Mouse (Mus musculus) adrenal gland, postnatal 36 days (tissue): Measurements from ENCODE around the gene Mob1b. TPM values are rescaled to one million over a fixed set of nuclear protein-coding genes. Genes with fewer than 3 reads are reported as not detected.
A peak's percentile ranks its signal among the peaks of the same experiment; 100 is the strongest.
"Not testable (repeated sequence)": the region's sequence is repeated elsewhere in the genome, so short reads cannot be mapped to it uniquely, and the experiment has no call there.

Source experiments
- DNase-seq, 2 experiments: peaks; one replicate each; pipeline ENCODE4 v3.0.0; 2021; ENCODE audit warnings: mixed read lengths in 1 of 2
- total RNA-seq, 2 experiments: library from RNA; stranded (reverse); gene quantifications; 2 replicates each; pipeline ENCODE4 v1.2.3; 2021

Gene Mob1b
- total RNA-seq, 2 experiments from 2014 or later = 36.9 to 46.7 TPM

DNA sequence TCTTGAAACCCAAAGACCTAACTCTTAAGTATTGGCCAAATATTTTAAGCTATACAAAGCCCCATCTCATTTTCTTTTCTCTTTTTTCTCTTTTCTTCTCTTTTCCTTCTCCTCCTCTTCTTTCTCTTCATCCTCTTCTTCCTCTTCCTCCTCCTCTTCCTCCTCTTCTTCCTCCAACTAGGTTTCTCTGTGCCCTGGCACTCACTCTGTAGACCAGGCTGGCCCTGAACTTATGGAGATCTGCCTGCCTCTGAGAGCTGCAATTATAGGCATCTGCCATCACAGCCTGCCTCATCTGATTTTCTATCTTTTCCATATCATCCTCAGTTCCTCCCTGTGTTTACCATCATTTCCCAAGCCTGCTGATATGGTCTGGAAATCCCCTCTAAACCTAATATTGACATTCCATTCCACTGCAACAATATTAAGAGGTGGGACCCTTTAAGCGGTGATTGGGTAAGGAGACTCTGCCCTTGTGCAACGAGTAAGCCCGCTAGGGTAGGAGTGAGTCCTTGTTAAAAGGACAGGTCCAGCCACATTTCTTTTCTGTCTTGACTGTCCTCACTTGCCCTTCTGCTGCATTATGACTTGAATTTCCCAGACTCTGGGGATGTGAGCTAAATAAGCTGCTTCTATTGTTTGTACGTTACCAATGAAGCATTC, 21.3 kb upstream of the Mob1b start:
- no peak for DNase-seq

DNA sequence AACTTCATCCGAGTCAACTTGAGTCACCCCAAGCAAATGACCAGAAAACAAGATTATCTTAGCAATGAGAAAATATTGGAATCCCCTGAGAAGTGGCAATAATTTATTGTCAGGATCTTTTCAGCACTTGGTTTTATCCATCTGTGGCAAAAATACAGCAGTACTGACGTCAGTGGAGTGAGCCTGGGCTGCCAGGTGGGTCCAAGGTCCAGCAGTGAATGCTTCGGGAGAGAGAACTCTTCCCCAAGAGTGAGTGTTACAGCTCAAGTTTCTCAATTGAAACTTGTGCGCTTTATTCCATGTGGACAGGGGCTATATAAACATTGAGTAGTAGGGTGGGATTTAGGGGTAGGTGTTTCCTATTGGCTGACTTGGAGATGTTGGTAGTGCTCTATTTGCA, 18.6 kb upstream of the Mob1b start:
- peak in 1 of 2 experiments; percentile 20 for DNase-seq

DNA sequence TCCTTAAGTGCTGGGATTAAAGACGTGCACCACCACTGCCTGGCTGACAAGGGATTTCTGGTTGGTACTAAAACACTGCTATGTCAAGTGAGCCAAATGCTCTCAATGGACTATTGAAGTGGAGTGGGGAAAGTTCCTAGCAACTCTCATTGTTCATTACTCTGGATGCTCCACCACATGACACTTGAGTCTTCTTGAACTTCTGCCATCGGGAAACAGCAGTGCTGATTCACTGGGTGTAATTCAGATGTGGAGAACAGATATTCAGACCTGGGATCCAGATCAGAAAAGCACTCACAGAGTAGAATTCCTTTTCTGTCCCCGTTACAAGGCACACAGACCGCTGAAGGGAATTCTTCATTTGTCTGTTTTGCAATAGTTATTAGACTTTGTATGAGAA, 17.1 kb upstream of the Mob1b start:
- no peak for DNase-seq

DNA sequence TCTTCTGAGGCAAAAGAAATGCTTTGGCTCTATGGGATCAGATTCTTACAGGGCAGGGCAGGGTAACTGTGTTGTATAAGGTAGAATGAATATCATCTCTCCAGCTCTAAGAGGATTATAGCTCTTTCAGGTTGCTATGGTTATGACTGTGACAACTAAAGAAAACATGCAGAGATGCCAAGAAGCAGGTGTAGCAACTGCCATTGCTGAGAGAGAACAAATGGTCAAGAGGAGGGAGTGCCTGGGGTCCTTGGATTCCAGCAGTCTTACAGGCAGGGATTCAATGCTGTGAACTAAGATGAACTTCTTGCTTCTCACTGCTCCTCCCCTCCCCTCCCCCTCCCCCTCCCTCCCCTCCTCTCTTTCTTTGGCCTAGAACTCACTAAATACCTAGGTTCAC, 9.5 kb upstream of the Mob1b start:
- no peak for DNase-seq

DNA sequence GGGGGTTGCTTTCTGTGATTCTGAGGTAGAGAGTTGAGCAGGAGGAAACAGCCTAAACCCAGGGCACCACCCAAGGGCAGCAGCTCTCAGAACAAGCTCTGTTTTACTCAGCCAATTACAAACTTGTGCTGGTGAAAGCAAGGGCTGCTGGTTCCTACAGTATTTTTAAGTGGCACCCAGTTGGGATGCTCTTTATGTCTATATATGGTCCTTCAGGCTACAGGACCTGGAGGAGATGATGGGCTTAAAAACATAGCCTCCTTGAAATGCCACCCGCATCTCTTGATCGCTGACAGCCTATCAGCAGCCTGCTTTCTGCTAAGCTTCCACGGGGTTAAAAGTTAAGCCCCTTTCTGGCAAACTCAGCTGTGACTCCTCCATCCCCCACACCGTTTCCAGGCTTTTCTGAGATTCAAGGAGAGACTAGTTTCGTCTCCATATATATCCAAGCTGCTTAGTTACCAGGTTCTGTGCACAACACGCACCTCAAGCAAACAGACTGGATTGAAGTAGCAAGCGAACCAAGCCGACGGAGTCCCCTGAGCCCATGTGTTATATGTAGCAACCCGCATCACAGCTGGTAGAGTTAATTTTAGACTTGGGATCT, 8.9 kb upstream of the Mob1b start:
- no peak for DNase-seq

DNA sequence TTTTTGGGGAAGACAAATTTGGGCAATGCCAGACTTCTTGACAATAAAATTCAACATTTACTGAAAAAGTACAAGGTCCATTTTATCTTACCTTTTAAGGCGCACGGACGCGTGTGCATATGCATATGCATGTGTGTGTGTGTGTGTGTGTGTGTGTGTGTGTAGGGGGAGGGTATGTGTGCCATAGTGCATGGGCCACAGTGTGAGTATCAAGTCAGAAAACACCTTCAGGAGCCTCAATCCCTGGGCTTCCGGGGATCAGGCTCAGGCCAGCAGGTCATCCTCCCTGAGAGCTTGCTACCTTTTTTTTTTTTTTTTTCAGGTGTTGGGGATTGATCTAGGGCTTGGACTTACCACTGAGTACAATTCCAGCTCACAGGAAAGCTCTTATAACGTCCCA, 8.3 kb upstream of the Mob1b start:
- DNase-seq = no peak

DNA sequence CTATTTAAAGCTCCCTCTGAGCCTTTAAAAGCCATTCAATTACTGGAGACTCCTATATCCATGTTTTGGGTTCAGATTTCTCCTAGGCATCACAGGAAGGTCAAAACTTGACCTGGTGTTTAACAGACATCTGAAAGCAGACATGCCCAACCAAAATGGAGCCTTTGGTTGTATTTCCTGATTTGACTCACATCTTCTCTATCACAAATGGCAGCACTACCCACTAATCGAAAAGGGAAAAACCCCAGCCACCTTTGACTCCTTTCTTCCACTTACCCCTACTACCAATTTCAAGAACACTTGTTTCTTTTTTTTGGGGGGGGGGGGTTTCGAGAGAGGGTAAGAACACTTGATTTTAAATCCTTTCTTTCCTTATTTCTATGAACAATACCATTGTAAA, 3.7 kb upstream of the Mob1b start:
- no peak for DNase-seq

DNA sequence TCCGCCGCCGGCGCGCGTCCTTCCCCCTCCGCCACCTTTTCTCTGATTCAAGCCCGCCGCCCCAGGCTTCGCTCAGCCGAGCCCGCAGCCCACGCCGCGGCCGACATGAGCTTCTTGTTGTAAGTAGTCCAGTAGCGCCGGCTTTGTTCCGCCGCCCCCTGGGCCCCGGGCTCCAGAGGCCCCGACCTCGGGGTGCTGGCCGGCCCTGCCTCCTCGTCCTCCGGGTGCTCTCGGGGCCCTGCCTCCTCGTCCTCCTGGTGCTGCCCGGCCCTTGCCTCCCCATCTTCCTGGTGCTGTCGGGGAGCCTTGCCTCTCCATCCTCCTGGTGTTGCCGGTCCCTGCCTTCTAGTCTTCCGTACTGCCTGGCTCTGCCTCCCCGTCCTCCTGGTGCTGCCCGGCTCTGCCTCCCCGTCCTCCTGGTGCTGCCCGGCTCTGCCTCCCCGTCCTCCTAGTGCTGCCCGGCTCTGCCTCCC, 384 bp downstream of the Mob1b start:
- DNase-seq = no peak

DNA sequence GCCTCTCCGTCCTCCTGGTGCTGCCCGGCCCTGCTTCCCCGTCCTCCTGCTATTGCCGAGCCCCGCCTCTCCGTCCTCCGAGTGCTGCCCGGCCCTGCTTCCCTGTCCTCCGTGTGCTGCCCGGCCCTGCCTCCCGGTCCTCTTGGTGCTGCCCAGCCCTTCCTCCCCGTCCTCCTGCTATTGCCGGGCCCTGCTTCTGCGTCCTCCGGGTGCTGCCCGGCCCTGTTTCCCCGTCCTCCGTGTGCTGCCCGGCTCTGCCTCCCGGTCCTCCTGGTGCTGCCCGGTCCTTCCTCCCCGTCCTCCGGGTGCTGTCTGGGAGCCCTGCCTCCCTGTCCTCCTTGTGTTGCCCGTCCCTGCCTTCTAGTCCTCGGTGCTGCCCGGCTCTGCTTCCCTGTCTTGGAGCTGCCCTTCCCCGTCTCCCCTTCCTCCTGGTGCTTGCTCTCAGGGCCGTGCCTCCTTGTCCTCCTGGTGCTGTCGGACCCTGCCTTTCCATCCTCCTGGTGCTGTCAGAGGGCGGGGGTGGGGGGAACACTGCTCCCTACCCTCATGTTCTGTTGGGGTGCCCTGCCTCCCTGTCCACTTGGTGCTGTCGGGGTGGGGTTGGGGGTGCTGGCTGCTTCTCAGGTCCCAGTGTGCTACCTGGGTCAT, 1.0 kb downstream of the Mob1b start:
- peak; percentile 49 to 73 for DNase-seq

DNA sequence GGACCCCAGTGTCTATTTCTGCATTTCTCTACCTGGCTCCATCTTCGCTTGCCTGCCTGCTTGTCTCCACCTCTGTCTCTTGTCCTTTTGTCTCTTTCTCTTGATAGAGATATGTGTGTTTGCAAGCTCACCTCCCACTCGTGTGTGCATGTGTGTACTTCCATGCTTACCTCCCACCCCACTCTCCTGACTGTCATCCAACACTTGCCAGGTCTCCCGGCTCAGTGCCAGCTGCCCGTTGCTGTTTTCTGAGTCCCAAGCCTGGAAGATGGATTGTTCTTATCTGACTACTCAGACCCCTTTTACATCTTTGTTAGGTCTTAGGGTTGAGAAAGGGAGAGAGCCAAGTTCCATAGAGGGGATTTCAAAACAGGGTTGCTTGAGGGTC, 1.6 kb downstream of the Mob1b start:
- peak; percentile 24 to 55 for DNase-seq

DNA sequence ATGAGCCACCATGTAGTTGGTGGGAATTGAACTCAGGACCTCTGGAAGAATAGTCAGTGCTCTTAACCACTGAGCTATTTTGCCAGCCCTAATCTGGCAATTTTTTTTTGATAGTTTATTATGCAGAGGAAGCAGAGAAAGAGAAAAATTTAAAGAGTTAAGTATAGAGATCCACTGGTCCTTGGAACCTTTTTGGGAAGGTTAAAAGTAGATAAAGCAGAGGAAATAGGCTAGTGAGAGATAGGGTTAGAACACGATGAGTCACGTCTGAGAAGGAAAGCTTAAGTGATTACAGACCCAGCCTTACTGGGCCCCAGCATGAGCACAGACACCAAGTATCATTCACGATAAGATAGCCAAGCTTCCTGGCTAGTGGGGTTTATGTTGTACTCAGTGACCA, 3.4 kb downstream of the Mob1b start:
- DNase-seq = peak in 1 of 2 experiments; percentile 16

DNA sequence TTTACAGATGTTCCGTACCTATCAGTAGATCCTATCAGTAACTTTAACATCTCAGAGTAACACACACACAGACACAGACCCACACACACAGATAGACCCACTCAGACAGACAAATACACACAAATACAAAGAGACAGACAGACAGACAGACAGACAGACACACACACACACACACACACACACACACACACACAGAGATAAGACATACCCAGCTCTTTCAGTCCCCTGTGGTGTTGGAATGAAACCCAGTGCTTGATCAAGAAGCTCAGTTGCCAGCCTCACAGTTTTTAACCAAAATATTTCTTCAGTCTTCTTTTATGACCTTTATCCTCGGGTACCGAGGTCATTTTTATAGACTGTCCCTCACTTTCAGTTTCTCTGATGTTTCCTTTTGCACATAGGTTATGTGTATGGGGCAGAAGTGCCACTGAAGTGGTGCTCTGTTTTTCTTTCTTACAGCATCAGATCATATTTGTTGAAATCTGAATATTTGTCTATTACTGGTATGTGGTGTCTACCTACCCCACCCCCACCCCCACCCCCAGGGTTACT, 7.0 kb downstream of the Mob1b start:
- DNase-seq = no peak

DNA sequence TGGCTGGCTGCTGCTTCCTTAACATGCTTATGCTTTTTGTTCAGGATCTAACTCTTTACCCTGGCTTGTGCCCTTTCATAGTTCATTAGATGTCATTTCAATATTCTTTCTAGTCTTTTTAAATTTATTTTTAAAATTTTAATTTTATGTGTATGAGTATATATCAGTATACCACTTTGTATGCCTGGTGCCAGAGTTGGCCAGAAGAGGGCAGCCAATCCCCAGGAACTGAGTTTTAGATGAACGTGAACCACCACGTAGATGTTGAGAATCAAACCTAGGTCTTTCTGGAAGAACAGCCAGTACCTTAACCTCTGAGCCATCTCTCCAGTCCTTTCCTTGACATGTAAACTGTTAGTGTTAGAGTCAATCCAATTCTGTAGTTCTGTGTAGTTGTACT, 14.1 kb downstream of the Mob1b start:
- DNase-seq = peak; percentile 17 to 40

DNA sequence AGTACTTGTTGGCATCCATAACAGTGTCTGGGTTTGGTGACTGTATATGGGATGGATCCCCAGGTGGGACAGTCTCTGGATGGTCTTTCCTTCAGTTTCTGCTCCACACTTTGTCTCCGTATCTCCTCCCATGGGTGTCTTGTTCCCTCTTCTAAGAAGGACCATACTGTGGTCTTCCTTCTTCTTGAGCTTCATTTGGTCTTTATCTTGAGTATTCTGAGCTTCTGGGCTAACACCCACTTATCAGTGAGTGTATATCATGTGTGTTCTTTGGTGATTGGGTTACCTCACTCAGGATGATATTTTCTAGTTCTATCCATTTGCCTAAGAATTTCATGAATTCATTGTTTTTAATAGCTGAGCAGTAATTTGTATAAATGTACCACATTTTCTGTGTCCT, 20.4 kb downstream of the Mob1b start:
- DNase-seq = not testable (repeated sequence)

DNA sequence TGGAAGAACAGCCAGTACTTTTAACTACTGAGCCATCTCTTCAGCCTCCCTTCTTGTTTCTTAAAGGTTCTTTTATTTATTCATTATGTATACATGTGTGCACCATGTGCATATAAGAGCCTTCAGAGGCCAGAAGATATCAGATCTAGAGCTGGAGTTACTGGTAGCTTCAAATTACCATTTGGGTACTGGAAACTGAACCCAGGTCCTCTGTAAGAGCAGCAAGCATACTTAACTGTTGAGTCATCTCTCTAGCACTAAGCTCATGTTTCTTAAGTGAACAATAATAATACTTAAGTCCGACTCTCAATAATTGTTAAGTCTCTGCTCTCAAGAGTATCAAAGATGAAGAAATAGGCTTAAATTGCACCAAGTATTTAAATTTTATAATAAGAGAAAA, 27.1 kb downstream of the Mob1b start:
- no peak for DNase-seq

DNA sequence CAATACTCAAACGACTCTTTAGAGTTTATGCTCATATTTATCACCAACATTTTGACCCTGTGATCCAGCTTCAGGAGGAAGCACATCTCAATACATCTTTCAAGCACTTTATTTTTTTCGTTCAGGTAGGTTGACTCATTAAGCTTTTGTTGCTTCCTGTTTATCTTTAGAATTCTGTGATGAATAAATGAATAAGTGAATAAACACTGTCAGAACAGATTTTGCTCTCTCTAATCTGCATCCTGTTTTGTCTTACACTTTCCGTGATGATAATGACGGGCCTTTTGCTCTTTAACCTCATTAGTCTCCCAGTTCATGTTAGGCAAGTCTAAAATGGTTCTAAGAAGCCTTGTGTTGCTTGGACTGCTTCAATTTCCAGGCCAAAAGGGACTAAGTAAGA, 32.5 kb downstream of the Mob1b start:
- DNase-seq = no peak

DNA sequence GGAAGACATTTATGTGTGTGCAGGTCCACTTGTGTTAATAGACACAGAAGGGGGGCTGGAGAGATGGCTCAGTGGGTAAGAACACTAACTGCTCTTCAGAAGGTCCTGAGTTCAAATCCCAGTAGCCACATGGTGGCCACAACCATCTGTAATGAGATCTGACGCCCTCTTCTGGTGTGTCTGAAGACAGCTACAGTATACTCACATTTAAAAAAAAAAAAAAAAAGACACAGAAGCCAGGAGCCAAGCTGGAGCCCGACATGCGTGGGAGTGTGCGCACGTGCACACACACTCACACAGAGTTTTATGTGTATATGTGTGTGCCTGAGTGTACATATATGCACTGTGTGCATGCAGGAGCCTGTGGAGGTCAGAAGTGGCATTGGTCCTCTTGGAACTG, 42.0 kb downstream of the Mob1b start:
- DNase-seq = no peak

DNA sequence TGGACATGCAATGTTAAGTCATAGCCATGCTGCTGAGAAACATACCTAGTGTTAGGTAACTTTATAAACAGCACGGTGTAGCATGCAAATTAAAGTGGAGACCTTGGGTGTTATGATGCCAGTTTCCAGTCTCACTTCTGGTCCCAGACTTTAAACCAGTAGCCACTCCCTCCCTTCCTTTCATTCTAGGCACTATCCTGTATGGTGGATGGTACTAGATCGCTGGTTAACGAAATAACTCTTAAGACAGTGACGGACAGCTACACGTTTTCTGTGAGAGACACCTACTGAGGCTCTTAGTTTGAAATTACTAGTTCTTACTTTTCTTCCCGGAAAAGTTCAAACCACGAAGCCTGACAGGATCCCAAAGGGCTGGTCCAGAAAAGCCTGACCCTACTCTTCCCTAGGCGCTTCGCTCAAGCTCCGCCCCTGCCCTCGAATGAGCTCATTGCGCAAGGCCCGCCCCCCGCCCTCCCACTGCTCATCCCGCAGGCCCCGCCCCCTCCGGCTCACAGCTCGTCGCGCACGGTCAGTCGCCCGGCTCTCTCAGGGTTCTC, 43.9 kb downstream of the Mob1b start:
- DNase-seq = no peak

DNA sequence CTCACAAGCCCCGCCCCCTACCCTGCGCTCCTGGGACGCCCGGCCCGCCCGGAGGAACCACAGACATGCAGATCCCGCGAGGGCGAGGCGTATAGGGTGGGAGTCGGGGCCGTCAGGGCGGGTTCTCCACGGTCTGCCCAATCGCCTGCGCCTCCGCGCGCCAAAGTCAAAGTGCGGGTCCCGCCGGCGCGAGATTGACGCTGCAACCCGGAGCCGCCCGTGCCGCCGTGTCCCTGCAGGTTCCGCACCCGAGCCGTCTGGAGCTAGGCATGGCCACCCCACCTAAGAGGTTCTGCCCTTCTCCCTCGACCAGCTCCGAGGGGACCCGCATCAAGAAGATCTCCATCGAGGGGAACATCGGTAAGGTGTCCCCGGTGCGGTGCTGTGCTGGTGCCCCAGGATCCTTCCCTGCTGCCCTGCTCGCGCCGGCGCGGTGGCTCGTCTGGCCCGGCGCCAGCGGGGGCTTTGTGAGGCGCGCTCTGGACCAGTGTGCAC, 44.4 kb downstream of the Mob1b start, which contains the start of gene Dck:
Gene Dck (plus strand): TSS at position 10 of the 495 bp plus-strand sequence.
- DNase-seq = peak; percentile 99 to 100

DNA sequence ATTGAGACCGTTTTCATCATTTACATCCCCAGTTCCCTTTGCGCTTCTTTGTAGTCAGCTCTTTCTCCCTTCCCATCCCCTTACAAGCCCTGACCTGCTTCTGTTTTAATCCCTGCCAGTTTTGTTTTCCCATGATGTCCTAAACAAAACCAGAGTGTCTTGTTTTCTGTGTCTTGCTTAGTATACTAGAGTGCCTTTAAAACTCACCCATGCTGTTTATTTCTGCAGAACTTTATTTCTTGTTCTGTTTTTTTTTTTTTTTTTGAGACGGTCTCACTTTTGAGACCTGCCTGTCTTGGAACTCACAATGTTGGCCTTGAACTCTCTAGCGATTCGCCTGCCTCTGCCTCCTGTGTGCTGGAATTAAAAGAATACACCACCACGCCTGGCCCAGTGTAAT, 44.9 kb downstream of the Mob1b start:
- DNase-seq = no peak

DNA sequence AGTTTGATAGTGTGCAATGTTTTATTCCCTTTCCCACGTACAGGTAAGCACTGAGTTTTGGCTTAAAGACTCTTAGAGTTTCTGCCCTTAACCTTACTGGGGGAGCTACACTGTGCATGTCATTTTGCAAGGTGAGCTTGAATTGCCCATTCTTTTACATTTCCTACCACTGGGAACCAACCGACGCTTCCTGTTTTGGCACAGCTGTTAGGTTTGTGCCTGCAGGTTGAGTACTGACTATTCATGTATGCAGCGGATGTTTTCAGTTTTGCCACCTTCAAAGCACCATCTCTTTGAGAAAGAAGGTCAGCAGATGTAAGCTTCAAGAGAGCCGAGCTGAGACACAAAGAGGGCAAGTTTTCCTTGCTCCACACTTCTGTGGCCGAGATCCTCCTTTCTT, 45.5 kb downstream of the Mob1b start:
- no peak for DNase-seq

DNA sequence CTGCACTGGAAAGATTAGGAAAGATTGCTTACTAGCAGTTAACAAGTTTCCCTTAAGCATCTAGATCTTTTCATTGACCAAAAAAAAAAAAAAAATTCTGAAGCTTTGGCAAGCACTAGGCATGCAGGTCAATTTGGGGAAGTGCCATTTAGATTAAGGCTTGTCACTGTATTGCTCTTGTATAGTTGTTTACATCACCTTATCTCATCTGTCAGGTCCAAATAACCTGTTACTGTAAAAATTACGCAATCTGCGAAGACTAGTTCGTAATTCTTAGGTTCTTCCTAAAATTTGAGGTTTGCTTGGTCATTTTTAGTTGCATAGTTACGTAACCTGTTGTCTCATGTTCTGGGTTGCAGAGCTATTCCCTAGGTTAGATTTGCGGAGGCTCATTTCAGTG, 46.2 kb downstream of the Mob1b start:
- DNase-seq = no peak

DNA sequence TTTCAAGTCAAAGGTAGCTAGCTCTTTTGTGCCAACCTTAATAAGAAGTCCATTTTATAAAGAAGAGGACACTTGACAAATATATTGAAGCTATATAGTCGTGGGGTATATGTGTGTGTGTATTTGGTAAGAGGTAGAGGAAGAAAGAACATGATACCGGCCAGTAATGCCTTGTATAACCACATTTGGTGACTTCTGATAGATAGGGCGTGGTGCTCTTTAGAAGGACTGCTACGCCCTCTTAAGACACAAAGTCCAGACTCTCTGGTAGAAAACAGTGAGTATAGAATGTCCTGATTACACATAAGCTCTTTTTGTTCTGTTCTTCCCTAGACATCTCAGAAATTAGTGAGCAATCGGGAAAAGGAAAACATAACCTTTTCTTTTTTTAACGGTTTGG, 47.5 kb downstream of the Mob1b start:
- no peak for DNase-seq
